Mouse (Mus musculus): ENCODE results near the gene Ptgds. TPM values are rescaled to one million over a fixed set of nuclear protein-coding genes. Genes with fewer than 3 reads are reported as not detected.

Ptgds gene
- polyA plus RNA-seq (2015; fragmentation: Nextera tagmentation; extraction: Ambion mirVana): 107 and 134 TPM in 2 replicates

DNA sequence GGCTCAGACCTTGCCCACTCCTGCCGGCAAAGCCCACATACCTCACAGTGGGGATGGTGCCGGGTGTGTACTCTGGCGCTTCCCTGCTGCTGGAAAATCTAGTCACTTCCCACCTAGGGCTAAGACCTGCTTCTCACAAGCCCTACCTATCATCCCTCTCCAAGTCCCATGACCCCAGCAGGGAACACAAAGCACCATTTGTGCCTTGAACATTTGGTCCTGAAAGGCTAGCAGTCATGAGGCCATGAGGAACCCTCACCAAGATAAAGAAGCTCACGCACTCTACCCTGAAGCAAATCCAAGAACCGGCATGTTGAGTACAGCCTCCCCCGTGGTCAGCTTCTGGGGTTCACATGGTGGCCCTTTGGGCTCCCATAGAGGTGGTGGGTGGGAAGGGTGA is at the start of gene Ptgds:
Gene Ptgds (minus strand): TSS at position 78 of the 400 bp plus-strand sequence.
- Histone ChIP-seq H3K4me3 (peak within 1 kb of the TSS; percentile 3), H3K4me1 (replicated peaks) (peaks cover 38% of the 10 kb centered on the region), H3K27me3 (no peaks in the 10 kb centered on the region), H3K27ac (peak within 1 kb of the TSS; percentile 96), H3K9me3 (replicated peaks) (no peaks in the 10 kb centered on the region), H3K9ac (0 out of 2 replicates have a peak within 1 kb of the TSS, but pooled peaks have one; percentile 18), H3K36me3 (no peaks in the 10 kb centered on the region), H3K4me2 (peak within 1 kb of the TSS; percentile 40)
- no peak for ATAC-seq (replicated peaks; ENCODE audit: insufficient number of reproducible peaks, insufficient read depth, low FRiP score, low read depth)
- WGBS: 24% methylated on average over 6 of the region's 6 CpGs

DNA sequence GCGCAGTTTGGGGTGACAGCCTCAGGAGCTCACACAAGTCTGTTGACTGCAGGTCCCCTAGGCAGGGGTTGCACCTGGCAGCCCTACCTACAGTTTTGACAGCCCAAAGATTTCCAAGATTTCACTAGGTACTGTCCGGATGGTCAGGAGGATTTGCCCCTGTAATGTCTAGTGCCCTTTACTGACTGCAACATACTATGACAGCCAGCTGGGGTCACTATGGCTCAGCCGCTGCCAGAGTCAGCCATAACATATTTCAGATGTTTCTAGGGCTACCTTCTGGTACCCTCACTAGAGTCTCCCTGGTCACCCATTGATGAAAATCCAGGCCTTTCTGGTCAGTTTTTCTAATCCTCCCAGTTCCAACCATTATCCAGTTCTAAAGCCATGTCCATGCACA is 40.1 kb upstream of the Ptgds start:
- no peak for ATAC-seq (replicated peaks; ENCODE audit: insufficient number of reproducible peaks, insufficient read depth, low FRiP score, low read depth)
- H3K4me1 ChIP-seq (replicated peaks): no peaks in the 10 kb centered on the region
- H3K36me3 ChIP-seq: peaks cover 2% of the 10 kb centered on the region; the same call in 1 of the 2 replicates
- no peak overlapping the region for H3K9ac ChIP-seq
- no peak overlapping the region for H3K27ac ChIP-seq
- WGBS: 63% methylated on average over 3 of the region's 3 CpGs
- H3K27me3 ChIP-seq: no peaks in the 10 kb centered on the region
- H3K4me2 ChIP-seq: no peak overlapping the region
- H3K9me3 ChIP-seq (replicated peaks): no peaks in the 10 kb centered on the region
- no peak overlapping the region for H3K4me3 ChIP-seq

DNA sequence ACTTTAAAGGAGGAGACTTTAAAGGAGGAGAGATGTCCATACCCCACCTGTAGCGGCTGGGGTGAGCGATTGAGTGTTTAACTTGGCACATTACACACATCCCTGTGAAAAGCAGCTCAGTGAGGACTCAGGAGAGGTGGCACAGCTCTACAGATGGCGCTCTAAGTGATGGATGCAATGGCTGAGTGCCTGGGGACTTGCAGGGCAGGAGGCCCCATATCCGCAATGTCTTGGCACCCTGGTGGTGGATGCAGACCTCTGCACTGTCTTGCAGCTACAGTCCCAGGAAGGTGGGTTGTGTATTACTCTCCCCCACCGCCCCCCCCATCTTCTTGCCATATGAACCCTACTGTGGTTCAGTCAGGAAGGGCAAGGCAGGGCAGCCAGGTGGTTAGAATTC is 37.1 kb upstream of the Ptgds start:
- H3K4me1 ChIP-seq (replicated peaks): peaks cover 4% of the 10 kb centered on the region
- H3K4me3 ChIP-seq: no peak overlapping the region
- H3K36me3 ChIP-seq: peaks cover 21% of the 10 kb centered on the region
- H3K4me2 ChIP-seq: no peak overlapping the region
- WGBS: 32% methylated on average over 5 of the region's 5 CpGs
- H3K27me3 ChIP-seq: no peaks in the 10 kb centered on the region
- ATAC-seq (replicated peaks; ENCODE audit: insufficient number of reproducible peaks, insufficient read depth, low FRiP score, low read depth): no peak
- H3K9me3 ChIP-seq (replicated peaks): no peaks in the 10 kb centered on the region
- no peak overlapping the region for H3K27ac ChIP-seq
- no peak overlapping the region for H3K9ac ChIP-seq

DNA sequence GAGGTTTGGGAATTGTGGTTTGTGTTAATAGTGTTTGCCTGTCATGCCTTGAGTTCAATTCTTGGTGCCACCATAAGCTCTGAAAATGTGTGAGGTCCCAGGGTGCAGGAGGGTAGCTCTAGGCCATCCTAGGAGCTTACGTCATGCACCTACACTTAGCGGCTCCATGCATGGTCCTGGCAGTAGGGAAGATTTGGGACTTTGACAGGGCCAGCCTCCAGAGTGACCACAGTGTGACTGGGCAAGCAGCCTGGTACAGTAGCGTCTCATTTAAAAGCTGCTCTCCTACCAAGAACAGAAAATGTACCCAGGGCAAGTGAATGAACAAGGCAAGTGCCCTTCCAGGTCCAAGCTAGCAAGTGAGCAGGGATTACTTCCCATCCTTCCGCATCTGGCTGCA is 36.0 kb upstream of the Ptgds start:
- no peak for ATAC-seq (replicated peaks; ENCODE audit: insufficient number of reproducible peaks, insufficient read depth, low FRiP score, low read depth)
- Histone ChIP-seq H3K4me1 (replicated peaks) (peaks cover 12% of the 10 kb centered on the region), H3K9me3 (replicated peaks) (no peaks in the 10 kb centered on the region), H3K4me3 (no peak overlapping the region), H3K27ac (no peak overlapping the region), H3K4me2 (no peak overlapping the region), H3K27me3 (no peaks in the 10 kb centered on the region), H3K9ac (no peak overlapping the region), H3K36me3 (peaks cover 21% of the 10 kb centered on the region)
- WGBS: 99% methylated on average over 4 of the region's 4 CpGs

DNA sequence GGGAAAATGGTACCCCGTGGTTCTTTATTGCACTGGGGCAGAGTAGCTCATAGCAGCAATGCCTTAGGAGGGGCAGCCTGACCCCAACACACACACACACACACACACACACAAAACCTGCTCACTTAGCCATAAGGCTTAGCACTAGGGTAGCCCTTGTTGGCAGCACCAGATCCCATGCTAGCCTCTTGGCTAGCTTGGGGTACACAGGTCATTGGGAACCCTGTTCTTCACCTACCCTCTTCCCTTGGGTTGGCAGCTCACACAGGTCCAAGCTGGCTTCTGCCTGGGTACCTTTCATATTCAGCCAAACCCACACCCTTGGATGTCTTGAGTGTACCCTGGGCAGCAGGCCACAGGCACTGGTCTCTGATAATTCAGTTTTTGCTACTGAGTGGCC is 35.2 kb upstream of the Ptgds start:
- Histone ChIP-seq H3K27me3 (no peaks in the 10 kb centered on the region), H3K4me2 (no peak overlapping the region), H3K9me3 (replicated peaks) (no peaks in the 10 kb centered on the region), H3K36me3 (peaks cover 21% of the 10 kb centered on the region), H3K9ac (no peak overlapping the region), H3K27ac (no peak overlapping the region), H3K4me3 (no peak overlapping the region), H3K4me1 (replicated peaks) (peaks cover 16% of the 10 kb centered on the region)
- 78% methylated on average over 1 of the region's 1 CpGs for WGBS
- ATAC-seq (replicated peaks; ENCODE audit: insufficient number of reproducible peaks, insufficient read depth, low FRiP score, low read depth): no peak

DNA sequence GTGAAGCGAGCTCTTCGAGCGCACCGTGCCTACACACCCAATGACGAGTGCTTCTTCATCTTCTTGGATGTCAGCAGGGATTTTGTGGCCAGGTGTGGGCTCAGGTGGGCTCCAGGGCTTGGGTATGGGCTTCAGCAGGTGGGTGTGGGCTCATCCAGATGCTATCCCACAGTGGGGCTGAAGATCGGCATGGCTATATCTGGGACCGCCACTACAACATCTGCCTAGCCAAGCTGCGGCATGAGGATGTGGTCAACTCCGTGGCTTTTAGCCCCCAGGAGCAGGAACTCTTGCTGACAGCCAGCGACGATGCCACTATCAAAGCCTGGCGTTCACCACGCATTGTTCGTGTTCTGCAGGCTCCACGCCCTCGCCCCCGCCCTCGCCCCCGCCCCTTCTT is 34.7 kb upstream of the Ptgds start:
- Histone ChIP-seq H3K27me3 (no peaks in the 10 kb centered on the region), H3K27ac (no peak overlapping the region), H3K4me2 (no peak overlapping the region), H3K4me1 (replicated peaks) (peaks cover 16% of the 10 kb centered on the region), H3K4me3 (no peak overlapping the region), H3K9ac (no peak overlapping the region), H3K36me3 (peaks cover 21% of the 10 kb centered on the region), H3K9me3 (replicated peaks) (no peaks in the 10 kb centered on the region)
- ATAC-seq (replicated peaks; ENCODE audit: insufficient number of reproducible peaks, insufficient read depth, low FRiP score, low read depth): no peak
- WGBS: 91% methylated on average over 19 of the region's 19 CpGs

DNA sequence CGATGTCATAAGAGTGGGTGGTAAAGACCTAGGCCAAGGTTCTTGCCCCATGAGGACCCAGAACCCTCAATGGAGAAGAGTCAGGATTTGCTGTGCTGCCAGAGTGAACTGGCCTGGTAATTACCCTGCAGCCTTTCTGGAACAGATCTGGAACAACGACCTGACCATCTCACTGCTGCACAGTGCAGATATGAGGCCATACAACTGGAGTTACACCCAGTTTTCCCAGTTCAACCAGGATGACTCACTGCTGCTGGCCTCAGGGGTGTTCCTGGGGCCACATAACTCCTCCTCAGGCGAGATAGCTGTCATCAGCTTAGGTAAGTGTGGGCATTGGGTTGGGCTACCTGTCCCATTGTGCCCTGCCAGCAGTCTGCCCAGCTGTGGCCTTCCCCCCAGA is 32.9 kb upstream of the Ptgds start:
- peaks cover 21% of the 10 kb centered on the region for H3K36me3 ChIP-seq

DNA sequence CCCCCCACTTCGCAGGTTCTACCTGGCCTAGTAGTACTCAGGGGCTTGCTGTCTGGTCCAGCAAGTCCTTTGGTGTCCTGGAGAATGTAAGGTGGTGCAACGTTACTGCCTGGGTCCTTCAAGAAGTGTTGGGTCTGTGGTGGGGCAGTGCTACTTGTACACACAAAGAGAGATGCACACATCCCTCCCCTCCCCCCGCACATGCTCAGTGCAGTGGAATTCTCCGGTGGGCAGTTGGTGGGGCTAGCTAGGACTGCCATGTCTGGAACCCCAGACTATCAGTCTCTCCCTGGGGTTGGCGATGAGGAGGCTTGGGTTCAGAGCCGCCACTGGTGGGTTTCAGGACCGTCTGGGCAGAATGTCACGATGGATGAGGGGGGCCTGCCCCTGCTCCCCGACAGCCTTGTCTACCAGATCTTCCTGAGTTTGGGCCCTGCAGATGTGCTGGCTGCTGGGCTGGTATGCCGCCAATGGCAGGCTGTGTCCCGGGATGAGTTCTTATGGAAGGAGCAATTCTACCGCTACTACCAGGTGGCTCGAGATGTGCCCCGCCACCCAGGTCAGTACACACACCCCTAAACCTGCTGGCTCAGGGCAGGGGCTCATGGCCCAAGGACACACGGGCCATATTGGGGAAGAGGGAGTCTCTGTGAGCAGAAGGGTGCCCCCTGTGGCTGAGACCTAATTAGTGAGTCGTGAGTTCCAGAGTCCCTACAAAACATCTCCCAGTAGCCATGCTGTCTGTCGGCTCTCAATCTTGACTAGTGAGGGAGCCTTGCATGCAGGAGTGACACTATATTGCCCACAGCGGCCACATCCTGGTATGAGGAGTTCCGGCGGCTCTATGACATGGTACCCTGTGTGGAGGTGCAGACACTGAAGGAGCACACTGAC is 32.0 kb upstream of the Ptgds start, which contains the start of gene C8g:
Gene C8g (minus strand): TSS at position 127 of the 894 bp plus-strand sequence.
- no peaks in the 10 kb centered on the region for H3K27me3 ChIP-seq
- ATAC-seq (replicated peaks; ENCODE audit: insufficient number of reproducible peaks, insufficient read depth, low FRiP score, low read depth): no peak
- peak within 1 kb of the TSS; percentile 91 for H3K4me2 ChIP-seq
- peaks cover 20% of the 10 kb centered on the region for H3K4me1 ChIP-seq (replicated peaks)
- peak within 1 kb of the TSS; percentile 91 for H3K9ac ChIP-seq
- 75% methylated on average over 20 of the region's 20 CpGs for WGBS
- peak within 1 kb of the TSS; percentile 51 for H3K27ac ChIP-seq
- H3K36me3 ChIP-seq: peaks cover 21% of the 10 kb centered on the region
- H3K4me3 ChIP-seq: peak within 1 kb of the TSS; percentile 64
- no peaks in the 10 kb centered on the region for H3K9me3 ChIP-seq (replicated peaks)

More for the DNA sequence above, 32.9 kb upstream of the Ptgds start:
- Histone ChIP-seq H3K4me1 (replicated peaks) (peaks cover 20% of the 10 kb centered on the region), H3K9me3 (replicated peaks) (no peaks in the 10 kb centered on the region), H3K27ac (no peak overlapping the region), H3K9ac (no peak overlapping the region), H3K27me3 (no peaks in the 10 kb centered on the region), H3K4me2 (no peak overlapping the region), H3K4me3 (no peak overlapping the region)
- 77% methylated on average over 3 of the region's 3 CpGs for WGBS
- ATAC-seq (replicated peaks; ENCODE audit: insufficient number of reproducible peaks, insufficient read depth, low FRiP score, low read depth): no peak

DNA sequence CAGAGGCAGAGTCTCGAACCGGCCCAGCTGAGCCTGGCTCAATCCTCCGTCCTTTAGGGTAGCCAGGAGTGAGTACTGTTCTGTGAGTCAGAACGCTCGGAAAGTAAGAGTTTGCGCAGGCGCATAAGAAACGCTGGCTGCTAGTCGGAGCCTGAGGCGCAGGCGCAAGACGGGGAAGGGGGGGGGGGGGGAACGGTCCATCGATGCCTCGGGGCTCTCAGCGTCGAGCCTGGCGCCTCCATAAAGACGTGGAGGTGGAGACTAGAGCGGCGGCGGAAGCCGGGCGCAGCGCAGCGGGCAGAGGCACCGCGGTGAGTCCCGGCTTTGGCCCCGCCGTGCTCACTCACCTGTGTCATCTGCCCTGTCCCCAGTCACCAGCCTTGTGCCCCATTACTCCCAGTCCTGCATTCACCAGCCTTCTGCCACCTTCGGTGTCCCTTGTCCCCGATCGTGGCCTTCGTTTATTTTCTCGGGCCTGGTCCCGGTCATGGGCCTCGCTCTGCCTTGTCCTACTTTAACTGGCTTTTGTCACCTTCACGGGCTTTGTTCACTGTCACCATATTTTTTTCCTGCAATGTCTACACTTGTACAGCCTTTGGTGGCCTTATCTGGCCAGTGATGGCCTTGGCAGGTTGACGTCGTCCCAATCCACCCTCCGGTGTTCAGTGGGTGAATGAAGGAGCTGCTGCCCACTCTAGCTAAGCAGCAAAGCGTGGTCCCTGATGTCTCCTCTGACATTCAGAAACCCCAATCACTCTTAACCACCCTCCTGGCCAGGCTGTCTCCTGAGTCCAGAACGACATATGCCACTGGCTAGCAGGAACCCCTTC is 30.9 kb upstream of the Ptgds start, which contains the start of gene Fbxw5:
Gene Fbxw5 (plus strand): TSS at position 175 of the 830 bp plus-strand sequence.
- no peaks in the 10 kb centered on the region for H3K9me3 ChIP-seq (replicated peaks)
- peak within 1 kb of the TSS; percentile 64 for H3K4me3 ChIP-seq
- H3K9ac ChIP-seq: peak within 1 kb of the TSS; percentile 91
- H3K4me2 ChIP-seq: peak within 1 kb of the TSS; percentile 91
- peaks cover 21% of the 10 kb centered on the region for H3K36me3 ChIP-seq
- peaks cover 20% of the 10 kb centered on the region for H3K4me1 ChIP-seq (replicated peaks)
- under 1% methylated on average over 41 of the region's 44 CpGs for WGBS
- H3K27me3 ChIP-seq: no peaks in the 10 kb centered on the region
- peak; percentile 86 for ATAC-seq (replicated peaks; ENCODE audit: insufficient number of reproducible peaks, insufficient read depth, low FRiP score, low read depth)
- H3K27ac ChIP-seq: peak within 1 kb of the TSS; percentile 53

DNA sequence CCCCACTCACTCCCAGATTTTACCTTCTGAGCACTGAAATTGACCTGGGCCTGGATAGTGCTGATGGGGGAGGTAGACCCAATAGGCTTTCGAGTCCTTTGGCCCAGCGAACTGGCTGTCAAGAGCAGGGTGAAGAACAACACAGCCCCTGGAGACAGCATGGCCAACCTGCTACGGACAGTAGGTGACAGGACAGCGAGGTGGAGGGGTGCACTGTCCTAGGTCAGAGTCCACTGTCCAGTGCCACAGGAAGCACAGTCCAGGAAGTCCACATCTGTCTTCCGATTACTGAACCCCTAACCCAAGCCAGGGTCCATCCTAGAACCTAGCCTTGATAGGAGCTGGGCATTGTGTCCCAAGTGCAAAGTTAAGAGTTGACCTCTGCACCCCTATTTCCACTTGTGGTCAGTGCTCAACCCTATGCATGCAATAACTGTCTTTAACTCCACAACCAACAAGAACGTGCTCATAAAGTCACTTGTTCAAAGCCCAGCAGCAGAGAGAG is 30.3 kb upstream of the Ptgds start:
- no peaks in the 10 kb centered on the region for H3K9me3 ChIP-seq (replicated peaks)
- peaks cover 21% of the 10 kb centered on the region for H3K36me3 ChIP-seq
- H3K4me3 ChIP-seq: peak overlapping the region; percentile 64
- H3K27ac ChIP-seq: peak overlapping the region; percentile 53
- peak; percentile 4; the same call in 1 of the 2 replicates for ATAC-seq (replicated peaks; ENCODE audit: insufficient number of reproducible peaks, insufficient read depth, low FRiP score, low read depth)
- H3K4me1 ChIP-seq (replicated peaks): peaks cover 20% of the 10 kb centered on the region
- WGBS: 67% methylated on average over 6 of the region's 6 CpGs
- peak overlapping the region; percentile 49 for H3K9ac ChIP-seq
- H3K4me2 ChIP-seq: peak overlapping the region; percentile 69
- H3K27me3 ChIP-seq: no peaks in the 10 kb centered on the region
